Mouse (Mus musculus): ENCODE data around the gene 1700013F07Rik. TPM values are rescaled to one million over a fixed set of nuclear protein-coding genes. Genes with fewer than 3 reads are reported as not detected.

1700013F07Rik gene
- total and polyA plus RNA-seq, 3 experiments: 0.38 to 2.5 (median 0.94) TPM

DNA sequence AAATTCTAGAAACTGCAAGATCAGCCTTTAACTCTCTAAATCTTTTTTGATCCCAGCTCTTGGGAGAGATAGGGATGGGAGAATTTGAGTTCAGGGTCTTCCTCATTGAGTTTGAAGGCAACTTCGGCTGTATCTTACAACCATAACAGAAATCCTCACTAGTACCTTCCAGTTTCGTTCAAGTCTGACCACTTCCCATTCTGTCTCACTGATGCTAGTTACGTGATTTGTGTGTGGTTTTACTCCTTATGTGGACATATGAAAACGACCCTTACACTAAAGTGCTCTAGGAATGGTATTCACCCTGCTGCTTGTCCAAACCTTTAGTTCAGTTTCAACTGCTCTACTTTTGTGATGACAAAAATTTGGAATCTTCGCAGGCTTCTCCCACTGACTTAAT, 40.1 kb downstream of the 1700013F07Rik start:
- dilution Hi-C loops (cut with MboI; ENCODE audit: extremely low pct_ligation_motif_present, extremely low pct_unique_long_range_greater_than_20kb, low sequenced_read_pairs) (no loop called here), in situ Hi-C loops (cut with MboI; ENCODE audit: low pct_ligation_motif_present, low pct_unique_long_range_greater_than_20kb, low sequenced_read_pairs) (no loop called here)
- no peak overlapping the region for H3K9ac ChIP-seq (ENCODE audit: insufficient read depth, low read depth)
- 0 out of 2 replicates have a peak, but pooled peaks cover 2% of the 10 kb centered on the region for H3K79me2 ChIP-seq (replicated peaks; ENCODE audit: control insufficient read depth, extremely low read depth, insufficient read depth, poor library complexity, severe bottlenecking)
- no peaks in the 10 kb centered on the region for H3K27me3 ChIP-seq (replicated peaks)
- H3K4me1 ChIP-seq (ENCODE audit: control insufficient read depth in 1 of 2, insufficient read depth in 2 of 2): peaks cover 6 to 31% of the 10 kb centered on the region in 2 experiments
- TF ChIP-seq RCOR1 (conservative IDR thresholded peaks at IDR 0.05; ENCODE audit: low read depth, low read length): no peak
- no peak for TF ChIP-seq SMC3 (IDR thresholded peaks at IDR 0.05; ENCODE audit: low read depth, low read length)
- no peak for TF ChIP-seq ZMIZ1 (IDR thresholded peaks at IDR 0.05; ENCODE audit: low read depth, low read length)
- TF ChIP-seq GABPA (IDR thresholded peaks at IDR 0.05; ENCODE audit: insufficient replicate concordance, low read depth, low read length): no peak
- no peak for TF ChIP-seq MXI1 (IDR thresholded peaks at IDR 0.05; ENCODE audit: low read depth, low read length)
- no peak for TF ChIP-seq MAFK (IDR thresholded peaks at IDR 0.05; ENCODE audit: insufficient replicate concordance, low read length)
- TF ChIP-seq E2F4 (IDR thresholded peaks at IDR 0.05; ENCODE audit: insufficient replicate concordance, low read depth, low read length): no peak
- no peak for TF ChIP-seq ZKSCAN1 (IDR thresholded peaks at IDR 0.05; ENCODE audit: borderline replicate concordance, low read depth, low read length)
- no peak for TF ChIP-seq RAD21 (IDR thresholded peaks at IDR 0.05; ENCODE audit: low read depth, low read length)
- no peak for TF ChIP-seq HCFC1 (IDR thresholded peaks at IDR 0.05; ENCODE audit: low read depth, low read length)
- no peak for TF ChIP-seq MAX (IDR thresholded peaks at IDR 0.05; ENCODE audit: low read length)
- DNase-seq (ENCODE audit: extremely low read depth): no peak
- peak overlapping the region; percentile 98 for H3K4me2 ChIP-seq (ENCODE audit: insufficient read depth, low read depth, poor library complexity, severe bottlenecking)
- no peaks in the 10 kb centered on the region for H3K9me3 ChIP-seq (replicated peaks; ENCODE audit: low read length)
- no peak overlapping the region for H3K27ac ChIP-seq (ENCODE audit: insufficient read depth, low read depth)
- H3K36me3 ChIP-seq (replicated peaks in 1 of 2; ENCODE audit: control insufficient read depth in 1 of 2, insufficient read depth in 1 of 2, low read length in 1 of 2): peaks cover 2 to 11% of the 10 kb centered on the region in 2 experiments
- no peak overlapping the region for H3K4me3 ChIP-seq (replicated peaks in 1 of 3; ENCODE audit: low read depth in 2 of 3, low read length in 2 of 3, poor library complexity in 1 of 3)

- Histone ChIP-seq H3K79me2 (replicated peaks; ENCODE audit: control insufficient read depth, extremely low read depth, insufficient read depth, poor library complexity, severe bottlenecking) (no peaks in the 10 kb centered on the region), H3K27ac (ENCODE audit: insufficient read depth, low read depth) (no peak overlapping the region), H3K4me3 (replicated peaks in 1 of 3; ENCODE audit: low read depth in 2 of 3, low read length in 2 of 3, poor library complexity in 1 of 3) (no peak overlapping the region), H3K4me1 (ENCODE audit: control insufficient read depth in 1 of 2, insufficient read depth in 2 of 2) (peaks cover 7 to 27% of the 10 kb centered on the region in 2 experiments), H3K4me2 (ENCODE audit: insufficient read depth, low read depth, poor library complexity, severe bottlenecking) (peak overlapping the region; percentile 44), H3K9me3 (replicated peaks; ENCODE audit: low read length) (no peaks in the 10 kb centered on the region), H3K9ac (ENCODE audit: insufficient read depth, low read depth) (no peak overlapping the region), H3K27me3 (replicated peaks) (no peaks in the 10 kb centered on the region), H3K36me3 (replicated peaks in 1 of 2; ENCODE audit: control insufficient read depth in 1 of 2, insufficient read depth in 1 of 2, low read length in 1 of 2) (peaks cover 0 to 7% of the 10 kb centered on the region in 2 experiments)
- peak; percentile 62 for DNase-seq (ENCODE audit: extremely low read depth)
- dilution Hi-C loops (cut with MboI; ENCODE audit: extremely low pct_ligation_motif_present, extremely low pct_unique_long_range_greater_than_20kb, low sequenced_read_pairs): no loop called here
- in situ Hi-C loops (cut with MboI; ENCODE audit: low pct_ligation_motif_present, low pct_unique_long_range_greater_than_20kb, low sequenced_read_pairs): no loop called here
- TF ChIP-seq SMC3 (IDR thresholded peaks at IDR 0.05; ENCODE audit: low read depth, low read length) (no peak), RAD21 (IDR thresholded peaks at IDR 0.05; ENCODE audit: low read depth, low read length) (no peak), POLR2AphosphoS2 (IDR thresholded peaks at IDR 0.05; ENCODE audit: low read depth, low read length) (no peak), PAX5 (IDR thresholded peaks at IDR 0.05; ENCODE audit: low read length) (no peak), MAFK (IDR thresholded peaks at IDR 0.05; ENCODE audit: insufficient replicate concordance, low read length) (no peak), CHD2 (IDR thresholded peaks at IDR 0.05; ENCODE audit: low read length) (no peak), CTCF (conservative IDR thresholded peaks at IDR 0.05 in 1 of 2, IDR thresholded peaks at IDR 0.05 in 1 of 2; ENCODE audit: low read depth in 2 of 2, low read length in 2 of 2) (no peak), ZKSCAN1 (IDR thresholded peaks at IDR 0.05; ENCODE audit: borderline replicate concordance, low read depth, low read length) (no peak), CHD1 (IDR thresholded peaks at IDR 0.05; ENCODE audit: low read depth, low read length) (no peak), ELF1 (IDR thresholded peaks at IDR 0.05; ENCODE audit: low read depth, low read length) (peak; percentile 20; the same call in 1 of the 2 replicates), UBTF (IDR thresholded peaks at IDR 0.05; ENCODE audit: low read depth, low read length) (no peak), E2F4 (IDR thresholded peaks at IDR 0.05; ENCODE audit: insufficient replicate concordance, low read depth, low read length) (no peak), TCF12 (IDR thresholded peaks at IDR 0.05; ENCODE audit: low read depth, low read length) (peak; percentile 74), BHLHE40 (IDR thresholded peaks at IDR 0.05; ENCODE audit: low read depth, low read length) (peak; percentile 68), MEF2A (IDR thresholded peaks at IDR 0.05; ENCODE audit: borderline replicate concordance, low read depth, low read length) (no peak), NELFE (IDR thresholded peaks at IDR 0.05; ENCODE audit: low read depth, low read length) (no peak), USF2 (conservative IDR thresholded peaks at IDR 0.05; ENCODE audit: low read depth, low read length) (no peak), JUND (conservative IDR thresholded peaks at IDR 0.05; ENCODE audit: low read depth, low read length) (no peak), TBP (conservative IDR thresholded peaks at IDR 0.05; ENCODE audit: low read depth, low read length) (0 out of 2 replicates have a peak, but pooled peaks have one; percentile 18), EP300 (IDR thresholded peaks at IDR 0.05; ENCODE audit: low read length) (peak; percentile 70), ZMIZ1 (IDR thresholded peaks at IDR 0.05; ENCODE audit: low read depth, low read length) (no peak), ETS1 (conservative IDR thresholded peaks at IDR 0.05; ENCODE audit: low read depth, low read length) (no peak; the same call in 1 of the 2 replicates), JUN (IDR thresholded peaks at IDR 0.05; ENCODE audit: insufficient read depth, low read depth, low read length) (no peak), KAT2A (IDR thresholded peaks at IDR 0.05; ENCODE audit: insufficient replicate concordance, low read length) (no peak), HCFC1 (IDR thresholded peaks at IDR 0.05; ENCODE audit: low read depth, low read length) (no peak; the same call in 1 of the 2 replicates), POLR2A (IDR thresholded peaks at IDR 0.05; ENCODE audit: low read depth, low read length) (no peak), NRF1 (IDR thresholded peaks at IDR 0.05; ENCODE audit: low read depth, low read length) (no peak), IRF4 (IDR thresholded peaks at IDR 0.05; ENCODE audit: low read depth, low read length) (peak; percentile 83)
Observed at GRCm38 (mm10) chr3:108584580-108584979, 50.6 kb downstream of the 1700013F07Rik start.

Measured in CH12.LX (cell line).